Mouse (Mus musculus): ENCODE data around the gene Cdk12. TPM values are rescaled to one million over a fixed set of nuclear protein-coding genes. Genes with fewer than 3 reads are reported as not detected.

Gene Cdk12
- polyA plus RNA-seq, 1 experiment, result 1.8 TPM

GRCm38 (mm10) chr11:98319544-98319943 lies 116.7 kb downstream of the Cdk12 start:
- no peaks in the 10 kb centered on the region; the same call in 1 of the 2 replicates for H3K9me3 ChIP-seq (ENCODE audit: control insufficient read depth, low read length)
- H3K36me3 ChIP-seq (ENCODE audit: control insufficient read depth), result no peaks in the 10 kb centered on the region
- peaks cover 97% of the 10 kb centered on the region for H3K27me3 ChIP-seq (ENCODE audit: control insufficient read depth)
- TF ChIP-seq GATA1 (IDR thresholded peaks at IDR 0.05; ENCODE audit: low read length), result no peak
- no peak for TF ChIP-seq TAL1 (IDR thresholded peaks at IDR 0.05; ENCODE audit: low read length)
- no peak overlapping the region for H3K4me3 ChIP-seq (replicated peaks)
- no peaks in the 10 kb centered on the region for H3K4me1 ChIP-seq (ENCODE audit: control insufficient read depth)

DNA sequence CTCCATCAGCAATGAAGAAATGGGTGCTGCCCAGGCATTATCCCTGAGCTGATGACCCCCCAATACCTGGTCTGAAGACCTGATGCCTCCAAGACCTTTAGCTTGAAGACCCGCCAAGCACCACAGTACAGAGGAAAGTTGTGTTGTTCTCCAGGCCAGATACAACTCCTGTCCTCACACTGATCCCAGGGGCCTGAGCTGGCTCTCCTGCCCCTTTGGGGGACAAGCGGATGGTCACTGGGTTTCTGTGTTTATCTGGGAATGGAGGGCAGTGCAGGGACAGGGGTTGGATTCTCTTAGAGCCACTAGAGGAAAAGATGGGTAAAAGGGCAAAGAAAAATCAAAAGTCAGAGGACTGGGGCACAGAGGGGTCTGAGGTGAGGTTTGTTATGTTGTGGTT lies 117.1 kb downstream of the Cdk12 start:
- H3K27me3 ChIP-seq (ENCODE audit: control insufficient read depth), result peaks cover 100% of the 10 kb centered on the region
- H3K9me3 ChIP-seq (ENCODE audit: control insufficient read depth, low read length), result no peaks in the 10 kb centered on the region; the same call in 1 of the 2 replicates
- H3K4me3 ChIP-seq (replicated peaks), result no peak overlapping the region
- no peaks in the 10 kb centered on the region for H3K4me1 ChIP-seq (ENCODE audit: control insufficient read depth)
- H3K36me3 ChIP-seq (ENCODE audit: control insufficient read depth), result no peaks in the 10 kb centered on the region
- no peak for TF ChIP-seq GATA1 (IDR thresholded peaks at IDR 0.05; ENCODE audit: low read length)
- no peak for TF ChIP-seq TAL1 (IDR thresholded peaks at IDR 0.05; ENCODE audit: low read length)

DNA sequence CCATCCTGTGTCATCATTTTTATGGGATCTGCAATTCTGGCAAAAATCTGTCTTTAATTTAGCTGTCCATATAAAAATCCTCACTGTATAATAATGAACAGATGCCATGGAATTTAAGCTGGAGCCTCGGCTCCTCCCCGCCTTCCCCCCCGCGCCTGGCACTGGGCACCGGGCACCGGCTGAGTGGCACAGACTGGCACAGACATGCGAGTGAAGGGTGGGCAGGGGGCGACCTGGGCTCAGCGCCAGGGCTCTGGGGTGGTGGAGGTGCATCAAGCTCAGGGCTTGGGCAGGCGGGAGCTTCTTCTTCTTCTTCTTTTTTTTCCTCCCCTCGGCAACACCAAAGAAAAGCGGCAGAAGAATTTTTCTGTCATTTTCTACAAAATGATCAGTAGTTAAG lies 117.5 kb downstream of the Cdk12 start:
- Histone ChIP-seq H3K27me3 (ENCODE audit: control insufficient read depth) (peaks cover 100% of the 10 kb centered on the region), H3K4me3 (replicated peaks) (no peak overlapping the region), H3K9me3 (ENCODE audit: control insufficient read depth, low read length) (no peaks in the 10 kb centered on the region; the same call in 1 of the 2 replicates), H3K36me3 (ENCODE audit: control insufficient read depth) (no peaks in the 10 kb centered on the region), H3K4me1 (ENCODE audit: control insufficient read depth) (no peaks in the 10 kb centered on the region)
- TF ChIP-seq TAL1 (IDR thresholded peaks at IDR 0.05; ENCODE audit: low read length), result no peak
- no peak for TF ChIP-seq GATA1 (IDR thresholded peaks at IDR 0.05; ENCODE audit: low read length)

GRCm38 (mm10) chr11:98320806-98321676 lies 118.2 kb downstream of the Cdk12 start:
- H3K4me3 ChIP-seq (replicated peaks), result no peak overlapping the region
- peaks cover 100% of the 10 kb centered on the region for H3K27me3 ChIP-seq (ENCODE audit: control insufficient read depth)
- TF ChIP-seq TAL1 (IDR thresholded peaks at IDR 0.05; ENCODE audit: low read length) (no peak), GATA1 (IDR thresholded peaks at IDR 0.05; ENCODE audit: low read length) (no peak)
- H3K36me3 ChIP-seq (ENCODE audit: control insufficient read depth), result no peaks in the 10 kb centered on the region
- H3K9me3 ChIP-seq (ENCODE audit: control insufficient read depth, low read length), result no peaks in the 10 kb centered on the region; the same call in 1 of the 2 replicates
- H3K4me1 ChIP-seq (ENCODE audit: control insufficient read depth), result no peaks in the 10 kb centered on the region

- TF ChIP-seq TAL1 (IDR thresholded peaks at IDR 0.05; ENCODE audit: low read length) (no peak), GATA1 (IDR thresholded peaks at IDR 0.05; ENCODE audit: low read length) (no peak)
These were observed 118.8 kb downstream of the Cdk12 start for GRCm38 (mm10) chr11:98321677-98322003.

GRCm38 (mm10) chr11:98322159-98322558 lies 119.3 kb downstream of the Cdk12 start:
- no peak for TF ChIP-seq GATA1 (IDR thresholded peaks at IDR 0.05; ENCODE audit: low read length)
- no peak for TF ChIP-seq TAL1 (IDR thresholded peaks at IDR 0.05; ENCODE audit: low read length)

More at GRCm38 (mm10) chr11:98321677-98322003, 118.8 kb downstream of the Cdk12 start:
- no peaks in the 10 kb centered on the region for H3K4me1 ChIP-seq (ENCODE audit: control insufficient read depth)
- no peaks in the 10 kb centered on the region for H3K36me3 ChIP-seq (ENCODE audit: control insufficient read depth)
- no peaks in the 10 kb centered on the region; the same call in 1 of the 2 replicates for H3K9me3 ChIP-seq (ENCODE audit: control insufficient read depth, low read length)
- H3K27me3 ChIP-seq (ENCODE audit: control insufficient read depth), result peaks cover 100% of the 10 kb centered on the region
- no peak overlapping the region for H3K4me3 ChIP-seq (replicated peaks)

DNA sequence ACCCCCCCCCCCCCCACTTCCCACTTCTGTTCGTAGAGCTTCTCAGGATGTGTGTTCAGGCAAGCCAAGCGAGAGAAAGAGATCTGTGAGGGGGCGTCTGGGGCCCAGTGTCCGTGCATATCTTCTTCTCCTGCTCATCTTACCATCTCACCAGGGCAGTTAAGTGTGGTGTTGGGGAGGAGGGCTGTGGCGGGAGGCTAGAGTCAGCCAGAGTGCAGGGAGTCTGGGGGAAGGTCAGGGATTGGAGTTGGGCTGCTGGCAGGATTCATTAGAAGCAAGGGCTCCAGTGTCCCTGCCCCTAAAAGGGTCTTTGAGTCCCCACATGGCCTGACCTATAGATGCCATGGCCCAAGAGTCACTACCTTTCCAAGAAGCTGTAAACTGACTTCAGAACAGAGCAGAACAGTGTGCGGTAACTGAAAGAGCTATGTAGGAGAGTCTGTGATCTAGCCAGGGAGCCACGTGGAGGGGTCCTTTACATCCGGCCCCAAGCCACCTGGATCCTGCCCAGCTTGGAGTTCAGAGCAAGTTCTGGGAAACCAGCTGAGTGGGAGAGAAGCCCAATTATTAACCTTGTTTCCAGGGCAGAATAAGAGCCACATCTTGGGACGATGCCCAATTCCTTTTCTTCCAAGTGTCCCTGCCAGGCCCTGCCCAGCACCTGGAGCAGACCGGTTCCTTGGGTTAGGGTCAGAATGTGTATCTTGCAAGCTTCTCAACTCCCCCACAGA lies 120.4 kb downstream of the Cdk12 start:
- Histone ChIP-seq H3K36me3 (ENCODE audit: control insufficient read depth) (no peaks in the 10 kb centered on the region), H3K4me1 (ENCODE audit: control insufficient read depth) (peaks cover 2% of the 10 kb centered on the region), H3K9me3 (ENCODE audit: control insufficient read depth, low read length) (peaks cover 5% of the 10 kb centered on the region; the same call in 1 of the 2 replicates), H3K4me3 (replicated peaks) (no peak overlapping the region), H3K27me3 (ENCODE audit: control insufficient read depth) (peaks cover 100% of the 10 kb centered on the region)
- no peak for TF ChIP-seq TAL1 (IDR thresholded peaks at IDR 0.05; ENCODE audit: low read length)
- no peak for TF ChIP-seq GATA1 (IDR thresholded peaks at IDR 0.05; ENCODE audit: low read length)

More at GRCm38 (mm10) chr11:98322159-98322558, 119.3 kb downstream of the Cdk12 start:
- Histone ChIP-seq H3K36me3 (ENCODE audit: control insufficient read depth) (no peaks in the 10 kb centered on the region), H3K4me1 (ENCODE audit: control insufficient read depth) (no peaks in the 10 kb centered on the region), H3K4me3 (replicated peaks) (no peak overlapping the region), H3K9me3 (ENCODE audit: control insufficient read depth, low read length) (peaks cover 1% of the 10 kb centered on the region; the same call in 1 of the 2 replicates), H3K27me3 (ENCODE audit: control insufficient read depth) (peaks cover 100% of the 10 kb centered on the region)

GRCm38 (mm10) chr11:98323933-98324332 lies 121.1 kb downstream of the Cdk12 start:
- peaks cover 100% of the 10 kb centered on the region for H3K27me3 ChIP-seq (ENCODE audit: control insufficient read depth)
- no peak for TF ChIP-seq GATA1 (IDR thresholded peaks at IDR 0.05; ENCODE audit: low read length)
- TF ChIP-seq TAL1 (IDR thresholded peaks at IDR 0.05; ENCODE audit: low read length), result no peak
- H3K4me3 ChIP-seq (replicated peaks), result no peak overlapping the region
- peaks cover 5% of the 10 kb centered on the region; the same call in 1 of the 2 replicates for H3K9me3 ChIP-seq (ENCODE audit: control insufficient read depth, low read length)
- H3K36me3 ChIP-seq (ENCODE audit: control insufficient read depth), result no peaks in the 10 kb centered on the region
- H3K4me1 ChIP-seq (ENCODE audit: control insufficient read depth), result peaks cover 2% of the 10 kb centered on the region

Data from erythroblast, embryonic 14.5 days (primary cell).